Mouse (Mus musculus) olfactory bulb, adult 2 months (tissue): ENCODE measurements around the gene Metap2.

Source experiments
- CTCF ChIP-seq: fragments of 200-500 bp; IDR thresholded peaks from 2 replicates; pipeline ENCODE4 v1.5.1; 2012; ENCODE audit warnings: low read depth, mild to moderate bottlenecking, low read length, moderate library complexity; ENCODE audit not compliant: insufficient read depth
- POLR2A ChIP-seq: fragments of 200-500 bp; IDR thresholded peaks from 2 replicates; pipeline ENCODE4 v1.6.1; 2012; ENCODE audit warnings: mild to moderate bottlenecking, low read depth, low read length, moderate library complexity; ENCODE audit not compliant: insufficient read depth

GRCm38 (mm10) chr10:93830931-93831729 is 65.8 kb downstream of the Metap2 start, which contains the start of gene Usp44:
- TF ChIP-seq POLR2A: no peak
- TF ChIP-seq CTCF: no peak
